Mouse (Mus musculus): ENCODE data around the gene Fbxw11.

Fbxw11 gene

GRCm38 (mm10) chr11:32625677-32626076 lies 16.8 kb upstream of the Fbxw11 start:
- peak; percentile 75 for DNase-seq

GRCm38 (mm10) chr11:32626079-32626478 lies 16.4 kb upstream of the Fbxw11 start:
- DNase-seq, result no peak

- DNase-seq, result peak; percentile 72
These were observed 14.6 kb upstream of the Fbxw11 start for GRCm38 (mm10) chr11:32627900-32628299.

GRCm38 (mm10) chr11:32629713-32630211 lies 12.8 kb upstream of the Fbxw11 start:
- DNase-seq, result no peak

- no peak for DNase-seq
These were observed 9.9 kb upstream of the Fbxw11 start for GRCm38 (mm10) chr11:32632671-32633070.

- peak; percentile 28 for DNase-seq
These were observed 9.0 kb upstream of the Fbxw11 start for GRCm38 (mm10) chr11:32633542-32633941.

GRCm38 (mm10) chr11:32634143-32634542 lies 8.4 kb upstream of the Fbxw11 start:
- no peak for DNase-seq

- DNase-seq, result no peak
These were observed 7.7 kb upstream of the Fbxw11 start for GRCm38 (mm10) chr11:32634842-32635241.

GRCm38 (mm10) chr11:32636275-32636674 lies 6.2 kb upstream of the Fbxw11 start:
- no peak for DNase-seq

- peak; percentile 62 for DNase-seq
These were observed 3.8 kb upstream of the Fbxw11 start for GRCm38 (mm10) chr11:32638521-32639255.

- no peak for DNase-seq
These were observed 1.9 kb upstream of the Fbxw11 start for GRCm38 (mm10) chr11:32640617-32641016.

- peak; percentile 77 for DNase-seq
These were observed 669 bp downstream of the Fbxw11 start for GRCm38 (mm10) chr11:32642899-32643886.

GRCm38 (mm10) chr11:32644010-32644409 lies 1.5 kb downstream of the Fbxw11 start:
- no peak for DNase-seq

GRCm38 (mm10) chr11:32647265-32647664 lies 4.7 kb downstream of the Fbxw11 start:
- no peak for DNase-seq

- DNase-seq, result no peak
These were observed 7.8 kb downstream of the Fbxw11 start for GRCm38 (mm10) chr11:32650236-32650749.

GRCm38 (mm10) chr11:32650893-32651590 lies 8.5 kb downstream of the Fbxw11 start:
- DNase-seq, result no peak

- no peak for DNase-seq
These were observed 9.2 kb downstream of the Fbxw11 start for GRCm38 (mm10) chr11:32651723-32652122.

GRCm38 (mm10) chr11:32662082-32662656 lies 19.6 kb downstream of the Fbxw11 start:
- DNase-seq, result no peak

GRCm38 (mm10) chr11:32665639-32666038 lies 23.1 kb downstream of the Fbxw11 start:
- DNase-seq, result no peak

GRCm38 (mm10) chr11:32666983-32667382 lies 24.5 kb downstream of the Fbxw11 start:
- DNase-seq, result peak; percentile 82

GRCm38 (mm10) chr11:32671480-32671879 lies 29.0 kb downstream of the Fbxw11 start:
- no peak for DNase-seq

- DNase-seq, result no peak
These were observed 34.3 kb downstream of the Fbxw11 start for GRCm38 (mm10) chr11:32676777-32677176.
